Mouse (Mus musculus): ENCODE results near the gene Prlr. TPM values are rescaled to one million over a fixed set of nuclear protein-coding genes. Genes with fewer than 3 reads are reported as not detected.
A peak's percentile ranks its signal among the peaks of the same experiment; 100 is the strongest.

The Prlr gene
- total RNA-seq, 2 experiments from 2014 or later = 7.9 to 8.9 TPM

DNA sequence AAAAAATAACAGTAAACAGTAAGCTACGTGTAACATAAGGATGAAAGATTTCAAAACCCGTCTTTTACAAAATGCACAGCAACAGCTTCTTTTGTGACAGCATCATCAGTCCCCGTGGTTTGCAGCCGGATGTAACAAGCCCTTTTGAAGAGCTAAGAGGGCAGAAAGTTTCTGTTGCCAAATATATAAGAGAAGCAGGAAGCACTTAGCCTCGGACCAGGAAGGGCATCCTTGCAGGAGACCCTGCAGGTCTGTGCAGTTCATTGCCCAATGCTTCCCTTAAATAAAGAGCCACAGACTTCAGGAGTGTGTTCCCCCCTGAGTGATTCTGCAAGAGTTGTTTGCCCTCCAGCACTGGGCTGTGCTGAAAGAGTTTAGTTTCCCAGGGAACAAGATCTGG, 58.9 kb downstream of the Prlr start:
- DNase-seq = no peak

DNA sequence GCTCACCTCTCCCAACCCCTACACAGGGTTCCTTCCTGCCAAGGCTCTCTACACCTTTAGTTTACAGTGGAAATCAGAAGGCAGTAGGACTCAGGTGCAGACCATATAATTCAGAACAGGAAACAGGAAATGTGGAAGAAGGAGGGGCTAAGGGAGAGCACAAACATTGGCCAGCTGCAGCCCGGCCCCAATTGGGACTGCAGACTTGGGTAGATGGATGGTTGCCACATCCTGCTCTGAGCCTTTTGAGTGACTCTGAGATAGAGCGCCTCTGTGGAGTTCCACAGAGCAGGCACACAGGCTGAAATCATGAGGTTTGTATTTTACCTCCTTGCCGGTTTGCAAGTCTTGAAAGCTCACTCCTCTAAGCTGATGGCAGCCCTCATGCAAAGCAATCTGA, 59.8 kb downstream of the Prlr start:
- DNase-seq = no peak

DNA sequence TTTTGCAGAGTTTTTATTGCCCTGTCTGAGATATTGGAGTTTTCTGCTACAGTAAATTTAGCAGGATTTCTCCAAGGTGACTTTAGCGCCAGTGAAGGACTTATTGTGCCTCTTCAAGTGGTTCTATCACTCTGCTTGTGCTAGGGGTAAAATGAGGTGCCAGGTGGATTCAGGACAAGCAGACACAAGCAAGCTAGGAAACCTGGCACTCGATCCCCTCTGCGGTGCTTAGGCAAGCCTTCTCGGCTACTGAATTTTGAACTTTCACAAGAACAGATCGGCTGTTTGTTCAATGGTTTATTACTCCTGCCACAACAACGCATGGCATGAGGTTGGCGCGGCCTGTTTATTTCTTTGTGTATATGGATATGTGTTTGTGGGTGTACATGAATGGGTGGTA, 61.4 kb downstream of the Prlr start:
- DNase-seq = no peak

DNA sequence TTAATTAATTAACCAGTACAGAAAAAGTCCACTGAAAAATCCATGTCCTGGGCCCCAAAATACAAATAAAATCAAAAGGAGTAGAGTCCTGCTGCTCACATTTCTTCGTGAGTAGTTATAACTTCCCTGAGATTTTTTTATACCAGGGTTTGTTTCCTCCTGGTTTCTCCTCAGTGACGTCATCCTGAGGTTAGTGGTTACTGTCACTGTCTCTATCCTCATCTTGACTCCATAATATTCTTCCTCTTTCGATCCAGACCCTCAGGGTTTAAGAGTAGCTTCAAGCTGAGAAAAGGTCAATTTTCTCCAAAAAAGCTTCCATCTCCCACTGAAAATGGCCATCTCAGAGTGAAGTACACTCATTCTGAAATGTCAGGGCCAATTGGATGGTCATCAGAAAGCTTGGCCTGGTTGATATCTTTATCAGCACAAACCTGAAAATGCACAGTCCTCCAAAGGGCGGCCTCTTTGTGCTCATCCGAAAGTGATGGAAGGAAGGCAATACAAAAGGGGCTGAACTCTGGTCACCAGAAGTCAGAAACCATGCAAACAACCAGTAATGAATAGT, 63.3 kb downstream of the Prlr start:
- DNase-seq = no peak

DNA sequence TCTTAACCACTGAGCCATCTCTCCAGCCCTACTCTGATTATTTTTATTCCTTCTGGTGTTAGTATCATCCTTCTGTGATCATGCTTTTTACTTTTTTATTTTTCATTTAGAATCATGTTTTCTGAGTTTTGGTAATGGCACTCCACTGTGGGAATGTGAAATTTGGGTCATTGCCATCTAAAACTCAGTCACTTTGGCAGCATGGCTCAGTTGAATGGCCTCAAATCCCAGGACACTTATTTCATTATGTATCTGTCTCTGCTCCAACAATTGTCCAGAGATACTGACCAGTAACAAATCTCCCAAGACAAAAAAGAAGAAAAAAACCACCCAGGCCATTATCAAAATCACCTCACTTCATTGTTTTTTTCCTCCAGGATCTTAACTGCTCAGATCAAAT, 65.2 kb downstream of the Prlr start:
- DNase-seq = no peak

DNA sequence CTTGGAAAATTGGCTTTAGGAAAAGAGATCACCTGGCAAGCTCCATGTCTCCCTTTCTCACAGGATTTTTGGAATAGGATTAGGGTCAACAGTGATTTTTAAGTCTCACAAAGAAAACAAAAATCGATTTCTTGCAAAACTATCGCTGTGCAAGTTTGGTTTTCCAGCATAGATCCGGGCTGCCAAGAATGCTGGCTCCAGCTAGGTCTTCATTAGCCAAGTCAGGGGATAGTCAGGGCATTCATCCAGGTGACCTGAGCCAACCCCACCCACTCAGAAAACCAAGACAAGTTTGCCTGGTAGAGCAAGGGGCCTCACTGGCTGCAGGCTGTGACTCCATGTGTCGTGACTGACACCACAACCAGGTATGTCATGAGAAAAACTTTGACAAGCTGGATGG, 72.2 kb downstream of the Prlr start:
- peak; percentile 15 to 24 for DNase-seq

DNA sequence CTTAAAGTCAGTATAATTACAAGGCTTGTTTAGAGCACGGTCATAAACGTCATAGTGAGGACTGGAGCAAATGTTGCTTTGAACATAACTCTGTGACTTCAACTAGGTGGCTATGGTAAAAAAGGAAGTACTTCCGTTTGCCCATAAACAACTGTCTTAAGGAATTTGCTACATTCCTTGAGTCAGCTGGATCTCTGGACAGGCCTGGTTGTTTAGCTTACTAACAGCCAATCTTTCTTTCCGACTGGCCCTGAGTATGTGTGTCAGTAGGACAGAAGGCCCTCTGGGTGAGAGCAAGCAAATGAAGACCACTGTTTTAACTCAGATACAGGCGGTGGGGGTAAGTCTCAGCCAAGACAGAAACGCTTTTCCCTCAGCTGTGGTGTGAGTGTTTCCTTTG, 73.7 kb downstream of the Prlr start:
- DNase-seq = no peak

DNA sequence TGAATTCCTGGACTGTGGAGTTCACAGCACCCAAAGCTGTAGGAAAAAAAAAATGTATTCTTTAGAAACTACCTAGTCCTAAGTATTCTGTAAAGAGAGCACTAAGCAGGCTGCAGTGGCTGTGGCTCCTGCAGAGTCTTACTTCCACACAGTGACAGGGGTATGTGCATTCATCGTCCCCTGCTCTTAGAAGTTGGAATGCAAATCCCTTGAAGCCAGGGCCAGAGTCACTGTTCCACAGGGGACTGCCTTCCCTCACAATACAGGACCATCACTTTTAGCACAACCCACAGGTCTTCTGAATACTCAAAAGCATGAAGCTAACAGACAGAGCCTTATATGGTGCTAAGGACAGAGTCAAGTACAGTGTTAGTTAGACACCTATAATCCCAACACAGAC, 75.5 kb downstream of the Prlr start:
- DNase-seq = no peak

DNA sequence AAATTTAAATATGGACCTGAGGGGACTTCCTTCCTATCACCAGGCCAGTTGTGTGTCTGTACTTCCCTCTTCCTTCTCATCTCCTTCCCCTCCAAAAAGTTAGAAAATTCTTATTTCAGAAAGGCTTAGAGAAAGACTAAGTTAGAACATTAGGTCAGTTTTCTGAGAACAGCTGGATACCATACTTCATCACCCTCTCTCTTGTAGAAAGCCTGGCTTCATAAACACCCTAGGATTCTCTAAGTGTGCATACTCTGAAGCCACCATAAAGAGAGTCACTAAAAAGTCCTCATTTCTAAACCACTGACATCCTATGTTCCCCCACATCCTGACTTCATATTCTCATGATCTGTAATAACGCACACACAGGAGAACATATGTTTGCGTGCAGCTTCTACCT, 85.2 kb downstream of the Prlr start:
- no peak for DNase-seq

DNA sequence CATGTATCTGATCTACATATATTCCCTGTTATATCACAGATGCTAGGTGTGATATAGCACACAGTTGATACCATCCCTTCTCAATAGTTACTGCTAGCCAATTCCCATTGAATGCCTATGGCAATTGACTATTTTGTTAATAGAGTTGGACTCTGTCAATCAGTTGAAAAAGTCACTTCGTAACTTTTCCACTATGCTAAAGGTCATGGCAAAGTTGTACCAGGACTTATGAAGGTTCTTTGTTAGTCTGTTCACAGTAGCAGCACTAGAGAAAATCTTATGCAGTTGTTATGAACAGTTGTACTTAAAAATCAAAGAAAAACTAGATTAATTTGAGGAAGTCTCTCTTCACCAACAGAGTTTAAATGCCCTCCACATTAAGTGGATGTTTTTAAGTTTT, 85.6 kb downstream of the Prlr start:
- DNase-seq = no peak

DNA sequence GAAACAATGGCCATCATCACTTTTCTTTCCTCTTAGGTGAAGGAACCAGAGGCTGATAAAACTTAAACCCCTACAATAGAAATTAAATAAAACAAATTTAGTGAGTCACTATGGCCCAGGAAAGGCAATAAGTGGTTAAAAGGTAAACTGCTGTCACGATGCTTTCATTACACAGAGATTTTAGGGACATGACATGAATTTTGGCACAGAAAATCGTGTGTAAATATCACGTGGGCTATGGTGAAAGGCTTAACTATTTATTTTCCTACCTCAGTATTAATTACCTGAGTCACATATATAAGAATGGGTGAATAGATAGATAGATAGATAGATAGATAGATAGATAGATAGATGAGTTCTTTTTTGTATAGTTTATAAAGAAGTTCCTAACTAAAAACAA, 86.4 kb downstream of the Prlr start:
- DNase-seq = no peak

DNA sequence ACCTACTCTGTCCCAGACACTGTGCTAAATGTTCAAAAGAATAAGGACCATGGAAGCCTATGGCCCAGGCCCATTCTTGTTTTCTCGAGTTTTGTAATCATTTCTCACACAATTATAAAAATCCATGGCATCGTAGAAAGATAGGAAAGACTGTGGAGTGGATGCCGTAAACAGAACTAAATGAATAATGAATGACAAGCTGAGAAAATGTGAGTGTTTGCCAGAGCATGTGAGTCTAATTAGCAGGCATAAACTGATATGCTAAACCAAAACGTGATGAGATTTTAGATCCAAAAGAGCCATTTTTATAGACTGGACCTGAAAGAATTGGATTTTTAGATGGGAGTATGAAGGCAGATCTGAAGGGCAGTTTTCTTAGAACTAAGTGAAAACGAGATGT, 87.8 kb downstream of the Prlr start:
- no peak for DNase-seq

DNA sequence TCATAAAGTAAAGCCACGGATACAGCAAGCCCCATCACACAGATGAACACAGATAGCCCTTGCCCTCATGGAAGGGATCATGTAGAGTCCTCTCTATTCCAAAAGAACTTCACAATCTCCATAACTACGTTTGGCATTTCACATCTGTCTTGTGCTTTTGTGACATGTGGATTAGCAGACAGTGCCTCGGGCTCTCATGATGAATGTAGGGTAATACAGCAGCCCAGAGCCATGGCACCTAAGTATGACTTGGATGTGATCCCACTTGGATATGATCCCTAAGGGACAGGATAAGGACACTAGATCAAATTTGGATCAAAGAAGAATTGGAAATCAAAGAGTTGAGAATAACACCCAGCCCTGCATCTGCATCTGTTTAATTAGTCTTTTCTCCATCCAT, 90.2 kb downstream of the Prlr start:
- DNase-seq = no peak

DNA sequence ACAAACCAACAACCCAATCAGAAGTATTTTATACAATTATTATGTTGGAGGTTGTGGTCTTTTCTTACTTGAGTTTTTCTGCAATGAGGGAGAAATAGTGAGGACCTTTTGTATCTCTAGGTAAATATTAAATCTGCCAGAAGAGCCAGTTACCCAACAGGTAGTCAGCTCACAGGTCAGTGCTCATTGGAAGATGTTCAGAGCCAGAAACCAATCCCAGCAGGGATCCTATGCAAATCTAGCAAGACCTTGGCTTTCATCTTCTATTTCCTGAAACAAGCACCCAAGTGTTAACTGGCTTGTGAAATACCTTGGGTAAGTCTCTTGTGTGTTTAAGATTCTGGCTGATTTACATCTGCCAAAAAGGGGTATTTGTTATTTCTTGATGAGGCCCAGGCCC, 99.3 kb downstream of the Prlr start:
- DNase-seq = no peak

DNA sequence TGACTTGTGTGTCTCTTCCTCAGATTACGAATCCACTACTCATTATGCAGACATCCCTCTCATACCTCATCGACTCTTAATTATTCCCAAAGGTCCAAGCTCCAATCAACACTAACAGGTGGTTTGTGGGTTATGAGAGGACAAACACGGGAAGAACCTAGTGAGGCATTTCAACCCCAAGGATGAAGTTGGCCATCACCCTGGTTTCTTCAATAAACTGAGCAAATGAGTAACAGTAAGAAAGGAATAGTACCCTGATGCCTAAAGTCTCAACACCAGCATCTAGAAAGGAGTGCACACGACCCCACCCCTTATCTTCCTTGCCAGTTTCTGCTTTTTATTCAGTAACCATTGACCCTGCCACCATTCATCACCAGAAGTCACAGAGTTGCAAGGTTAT, 100.4 kb downstream of the Prlr start:
- DNase-seq = no peak

DNA sequence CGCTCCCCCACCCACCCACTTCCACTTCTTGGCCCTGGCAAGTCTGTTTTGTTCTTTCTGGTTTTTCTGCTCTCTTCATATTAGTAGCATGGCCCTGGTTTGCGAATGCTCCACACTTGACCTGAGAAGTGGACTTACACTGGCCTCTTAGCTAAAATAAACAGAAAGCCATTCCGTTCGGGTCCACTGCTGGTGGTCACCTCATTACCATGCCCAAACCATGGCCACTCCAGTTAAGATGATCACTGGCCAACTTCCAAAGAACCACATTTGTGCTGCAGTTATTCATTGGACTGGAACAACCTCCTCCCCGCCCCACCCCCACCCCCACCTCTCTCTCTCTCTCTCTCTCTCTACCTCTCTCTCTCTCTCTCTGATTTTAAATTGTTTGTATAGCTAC, 104.5 kb downstream of the Prlr start:
- DNase-seq = no peak

DNA sequence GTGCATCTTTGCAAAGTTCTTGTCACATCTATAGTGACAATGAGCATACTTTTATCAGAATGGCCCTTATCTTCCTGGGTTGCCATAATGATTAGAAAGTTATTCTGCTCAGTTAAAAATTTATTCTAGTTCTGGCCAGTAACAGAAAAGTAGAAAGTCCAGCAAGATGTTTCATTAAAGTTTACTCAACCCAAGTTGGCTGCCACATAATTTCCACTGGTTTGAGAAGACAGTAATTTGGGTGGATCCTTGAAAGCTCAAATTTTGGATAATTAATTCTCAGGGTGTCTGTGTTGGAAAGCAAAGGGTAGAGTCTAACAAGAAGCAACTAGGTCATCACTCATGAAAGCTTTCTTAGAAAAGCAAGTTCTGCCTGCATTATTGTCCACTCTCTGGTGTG, 106.6 kb downstream of the Prlr start:
- no peak for DNase-seq

DNA sequence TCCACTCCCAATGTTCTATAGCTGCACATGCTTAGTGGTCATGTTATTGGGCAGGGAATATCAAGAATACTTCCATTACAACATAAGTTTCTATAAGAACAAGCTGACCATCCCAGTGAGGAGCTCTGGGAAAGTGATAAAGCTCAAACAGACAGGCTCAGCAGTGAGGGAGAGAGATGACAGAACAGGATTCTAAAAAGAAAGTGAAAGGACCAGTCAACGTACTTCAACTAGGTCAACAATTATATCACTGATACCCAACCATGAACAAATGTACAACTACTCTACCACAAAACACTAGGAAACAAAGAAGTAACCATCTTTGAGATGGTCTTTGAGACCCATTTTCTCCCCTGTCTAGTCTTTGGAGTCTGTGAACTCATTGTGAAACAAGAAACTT, 119.5 kb downstream of the Prlr start:
- DNase-seq = no peak

DNA sequence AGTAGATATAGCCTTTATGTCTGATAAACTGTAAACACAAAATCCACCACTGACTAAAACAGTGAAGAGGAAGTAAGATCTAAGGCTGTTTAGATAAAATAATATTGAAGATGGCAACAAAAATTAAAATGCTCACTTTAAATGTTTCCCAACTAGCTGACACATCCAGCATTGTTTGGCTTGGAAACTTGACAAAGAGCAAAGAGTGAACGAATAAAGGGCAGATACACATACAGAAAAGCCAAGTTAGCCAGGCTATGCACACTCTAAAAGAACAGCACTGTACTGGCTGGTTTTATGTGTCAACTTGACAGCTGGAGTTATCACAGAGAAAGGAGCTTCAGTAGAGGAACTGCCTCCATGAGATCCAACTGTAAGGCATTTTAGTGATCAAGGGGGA, 121.0 kb downstream of the Prlr start:
- DNase-seq = no peak

DNA sequence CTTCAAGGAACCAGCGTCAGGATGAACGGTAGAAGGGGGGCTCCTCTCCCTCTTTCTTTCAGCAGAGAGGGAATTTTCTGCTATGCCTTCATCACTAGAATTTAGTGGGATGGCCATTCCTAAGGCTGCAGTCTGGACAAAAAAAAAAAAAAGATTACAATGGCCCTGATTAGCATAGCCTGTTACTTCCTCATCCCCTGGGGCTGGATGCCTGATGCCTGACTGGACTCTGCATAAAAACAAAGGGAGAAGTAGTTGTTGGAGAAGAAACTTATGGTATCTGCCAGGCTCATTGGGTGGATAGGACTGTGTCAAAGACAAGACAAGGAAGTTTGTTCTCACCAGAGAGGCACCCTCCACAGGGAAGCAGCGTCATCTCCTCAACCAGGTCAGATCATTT, 122.4 kb downstream of the Prlr start:
- DNase-seq = no peak

DNA sequence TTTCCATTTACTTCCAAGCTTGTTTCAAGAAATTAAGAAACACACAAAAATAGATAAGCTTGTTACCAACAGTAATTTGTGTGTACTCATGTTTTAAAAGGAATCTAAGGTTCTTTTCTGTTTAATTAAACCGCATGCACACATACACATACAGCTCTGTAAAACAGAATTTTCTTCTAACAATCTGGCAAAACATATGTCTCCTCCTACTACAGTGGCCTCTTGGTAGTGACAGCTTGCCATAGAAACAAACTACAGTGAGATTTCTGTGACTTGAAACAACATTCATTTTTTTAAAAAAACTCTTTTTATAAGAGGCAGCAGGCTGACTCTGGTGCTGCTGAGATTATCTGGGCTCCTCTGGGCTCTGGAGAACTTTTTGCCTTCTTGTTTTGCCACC, 129.4 kb downstream of the Prlr start:
- DNase-seq = no peak

DNA sequence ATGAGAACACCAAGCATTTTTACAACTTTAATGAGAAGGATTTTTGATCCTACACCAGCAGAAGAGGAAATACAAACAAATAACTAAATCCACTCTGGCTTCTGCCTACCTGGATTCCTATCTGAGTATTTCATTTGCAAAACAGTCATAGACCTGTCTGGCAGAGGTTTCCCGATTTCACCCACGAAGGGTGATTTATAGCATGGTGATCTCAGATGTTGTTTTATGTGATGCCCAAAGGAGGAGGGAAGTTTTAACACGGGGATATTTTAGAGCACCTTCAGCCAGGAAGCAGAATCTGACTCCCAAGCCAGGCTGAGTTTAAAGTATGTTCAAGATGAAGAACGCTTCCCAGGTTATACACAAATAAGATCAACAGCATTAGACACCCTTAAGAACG, 134.8 kb downstream of the Prlr start:
- no peak for DNase-seq

DNA sequence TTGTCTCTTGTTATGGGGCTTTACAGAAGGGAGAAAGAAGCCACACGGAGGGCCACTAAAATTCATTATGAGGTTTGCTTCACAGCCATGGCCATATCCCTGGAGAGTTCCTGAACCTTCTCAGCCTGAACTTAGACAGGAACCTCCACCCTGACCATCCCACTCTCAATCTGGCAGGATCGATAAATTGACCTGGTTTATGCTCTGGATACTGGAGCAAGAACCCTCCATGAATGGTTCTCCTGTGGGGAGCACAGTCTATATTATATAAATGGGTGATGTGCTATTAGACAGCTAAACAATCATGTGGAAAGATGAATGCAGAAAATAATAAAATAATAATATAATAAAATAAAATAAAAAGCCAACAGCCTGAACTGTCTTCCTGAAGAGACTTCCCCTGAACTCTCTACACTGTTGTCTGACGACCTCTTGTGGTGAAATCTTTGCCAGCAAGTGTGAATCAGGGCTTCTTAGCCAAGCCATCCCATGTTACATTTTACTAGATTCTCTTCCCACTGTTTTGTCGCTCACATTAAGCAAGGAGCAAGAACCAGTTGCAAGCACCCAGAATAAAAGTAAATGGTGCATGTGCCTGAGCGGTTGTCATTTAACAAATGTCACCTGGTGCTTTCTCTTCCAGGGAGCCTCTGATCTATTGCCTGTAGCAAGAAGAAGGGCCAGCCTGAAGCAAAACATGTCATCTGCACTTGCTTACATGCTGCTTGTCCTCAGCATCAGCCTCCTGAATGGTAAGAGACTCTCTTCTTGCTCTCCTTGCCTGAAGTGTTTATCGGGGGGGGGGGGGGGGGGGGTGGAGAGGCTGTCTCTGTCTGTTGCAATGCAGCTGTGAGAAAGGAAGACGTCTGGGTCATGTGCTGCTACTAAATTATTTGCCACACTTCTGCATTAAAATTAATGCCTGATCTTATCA, 136.8 kb downstream of the Prlr start:
- peak; percentile 32 to 78 for DNase-seq

DNA sequence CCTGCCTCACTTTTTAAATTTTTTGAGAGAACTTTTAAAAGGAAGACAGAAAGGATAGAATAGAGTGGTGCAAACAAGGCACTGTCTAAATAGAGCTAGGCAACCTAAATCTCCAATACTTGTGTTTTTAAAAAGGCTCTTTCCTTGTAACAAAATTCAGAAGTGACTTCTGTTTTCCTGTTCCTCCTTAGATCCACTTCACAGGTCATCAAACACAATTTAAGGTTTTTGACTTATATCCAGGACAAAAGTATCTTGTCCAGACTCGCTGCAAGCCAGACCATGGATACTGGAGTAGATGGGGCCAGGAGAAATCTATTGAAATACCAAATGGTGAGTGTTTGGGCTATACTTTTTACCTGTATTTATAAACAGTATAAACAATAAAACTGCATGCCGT, 148.0 kb downstream of the Prlr start, which contains the start of gene Gm21973:
TSS of gene Gm21973 (plus strand) at position 301 of the 400 bp plus-strand sequence.
- no peak for DNase-seq
